Mouse (Mus musculus): Measurements from ENCODE around the gene A930009A15Rik. TPM values are rescaled to one million over a fixed set of nuclear protein-coding genes. Genes with fewer than 3 reads are reported as not detected.

The A930009A15Rik gene
- polyA plus RNA-seq, 1 experiment = 7.1 TPM

GRCm38 (mm10) chr10:115570577-115570976 lies 791 bp downstream of the A930009A15Rik start:
- H3K27ac ChIP-seq (ENCODE audit: control insufficient read depth, insufficient read depth, low read depth, low read length, poor library complexity) = no peak overlapping the region
- no peaks in the 10 kb centered on the region for H3K4me1 ChIP-seq (ENCODE audit: control insufficient read depth, insufficient read depth, low read length)
- 75% methylated on average over 2 of the region's 2 CpGs for WGBS
- TF ChIP-seq CTCF (IDR thresholded peaks at IDR 0.05; ENCODE audit: control insufficient read depth, insufficient read depth, low read length) (no peak), POLR2A (IDR thresholded peaks at IDR 0.05; ENCODE audit: borderline replicate concordance, control insufficient read depth, low read depth, low read length) (no peak)
- H3K4me3 ChIP-seq (replicated peaks; ENCODE audit: control insufficient read depth, low read depth, low read length) = no peak overlapping the region

DNA sequence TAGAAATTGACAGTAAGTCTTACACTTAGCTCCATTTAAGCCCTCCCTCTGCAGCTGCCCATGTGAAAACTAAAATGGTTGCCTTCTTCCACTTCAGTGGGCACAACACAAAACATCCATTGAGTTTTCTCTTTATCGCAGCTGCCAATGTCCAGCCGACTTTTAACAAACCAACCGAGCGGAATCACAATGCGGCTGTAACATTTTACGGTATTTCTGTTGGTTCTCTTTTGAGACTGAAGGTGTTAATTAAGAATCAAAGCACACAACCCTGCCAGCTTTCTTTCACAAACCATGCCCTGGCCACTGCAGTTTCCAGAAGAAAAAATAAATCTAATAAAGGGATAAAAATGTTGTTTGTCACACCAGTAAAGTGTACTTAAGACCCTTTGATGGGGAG lies 1.5 kb downstream of the A930009A15Rik start:
- 91% methylated on average over 6 of the region's 6 CpGs for WGBS
- H3K4me3 ChIP-seq (replicated peaks; ENCODE audit: control insufficient read depth, low read depth, low read length) = no peak overlapping the region
- H3K4me1 ChIP-seq (ENCODE audit: control insufficient read depth, insufficient read depth, low read length) = no peaks in the 10 kb centered on the region
- no peak overlapping the region for H3K27ac ChIP-seq (ENCODE audit: control insufficient read depth, insufficient read depth, low read depth, low read length, poor library complexity)
- TF ChIP-seq POLR2A (IDR thresholded peaks at IDR 0.05; ENCODE audit: borderline replicate concordance, control insufficient read depth, low read depth, low read length) (no peak), CTCF (IDR thresholded peaks at IDR 0.05; ENCODE audit: control insufficient read depth, insufficient read depth, low read length) (no peak)

DNA sequence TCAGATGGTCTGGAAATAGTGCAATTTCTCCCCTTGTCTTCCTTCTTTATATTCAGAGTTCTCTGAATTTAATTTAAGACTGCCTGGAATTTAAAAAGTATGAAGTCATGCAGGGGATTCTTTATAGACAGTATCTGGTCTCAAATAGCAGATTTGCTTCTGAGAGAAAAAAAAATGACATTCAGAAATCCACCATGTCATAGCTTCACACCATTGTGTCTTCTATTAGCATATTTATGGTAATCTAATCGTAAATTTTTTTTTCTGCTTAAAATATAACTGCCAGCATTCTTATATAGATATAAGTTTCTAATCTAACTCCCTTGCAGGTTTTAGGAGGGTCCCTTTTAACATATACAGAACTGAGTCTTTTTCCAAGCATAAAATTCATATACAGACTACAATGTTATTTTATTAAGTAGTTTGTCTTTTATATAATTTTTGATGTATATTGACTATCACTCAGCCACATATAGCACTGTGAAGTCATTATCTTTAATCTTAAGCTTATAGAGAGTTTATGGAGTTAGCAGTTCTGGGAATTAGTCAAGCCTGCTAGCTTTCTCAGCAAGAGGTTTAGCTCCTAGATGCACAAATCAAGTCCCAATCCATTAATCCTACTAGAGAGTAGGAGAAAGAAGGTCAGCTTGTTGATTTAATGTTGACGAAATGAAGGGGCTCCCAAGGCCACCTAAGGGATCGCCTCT lies 2.1 kb downstream of the A930009A15Rik start:
- Histone ChIP-seq H3K4me1 (ENCODE audit: control insufficient read depth, insufficient read depth, low read length) (no peaks in the 10 kb centered on the region), H3K4me3 (replicated peaks; ENCODE audit: control insufficient read depth, low read depth, low read length) (no peak overlapping the region), H3K27ac (ENCODE audit: control insufficient read depth, insufficient read depth, low read depth, low read length, poor library complexity) (no peak overlapping the region)
- TF ChIP-seq CTCF (IDR thresholded peaks at IDR 0.05; ENCODE audit: control insufficient read depth, insufficient read depth, low read length) (no peak), POLR2A (IDR thresholded peaks at IDR 0.05; ENCODE audit: borderline replicate concordance, control insufficient read depth, low read depth, low read length) (no peak)
- WGBS = 76% methylated on average over 3 of the region's 3 CpGs

- Histone ChIP-seq H3K27ac (ENCODE audit: control insufficient read depth, insufficient read depth, low read depth, low read length, poor library complexity) (no peak overlapping the region), H3K4me3 (replicated peaks; ENCODE audit: control insufficient read depth, low read depth, low read length) (no peak overlapping the region), H3K4me1 (ENCODE audit: control insufficient read depth, insufficient read depth, low read length) (no peaks in the 10 kb centered on the region)
- 79% methylated on average over 7 of the region's 7 CpGs for WGBS
- TF ChIP-seq CTCF (IDR thresholded peaks at IDR 0.05; ENCODE audit: control insufficient read depth, insufficient read depth, low read length) (no peak), POLR2A (IDR thresholded peaks at IDR 0.05; ENCODE audit: borderline replicate concordance, control insufficient read depth, low read depth, low read length) (no peak)
These were observed 9.3 kb downstream of the A930009A15Rik start for GRCm38 (mm10) chr10:115579076-115579475.

DNA sequence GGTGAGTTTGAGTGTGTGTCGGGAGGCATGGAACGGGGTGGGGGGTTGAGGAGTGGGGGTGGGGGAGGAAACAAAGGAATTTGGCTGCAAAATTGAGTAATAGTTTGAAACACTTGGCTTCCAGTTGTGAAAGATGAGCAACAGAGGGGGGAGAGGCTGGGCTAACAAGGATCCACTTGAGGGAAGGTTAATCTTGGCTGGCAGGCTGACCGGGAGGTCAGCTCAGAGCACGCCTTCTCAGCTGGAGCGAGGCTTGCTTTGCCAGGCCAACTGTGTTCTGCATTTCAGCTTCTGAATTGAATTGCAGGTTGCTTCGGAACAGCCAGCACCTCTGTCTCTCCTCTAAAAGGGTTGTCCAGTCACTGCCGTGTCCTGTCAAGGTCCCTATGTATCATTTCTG lies 9.7 kb downstream of the A930009A15Rik start:
- TF ChIP-seq POLR2A (IDR thresholded peaks at IDR 0.05; ENCODE audit: borderline replicate concordance, control insufficient read depth, low read depth, low read length) = no peak
- no peak for TF ChIP-seq CTCF (IDR thresholded peaks at IDR 0.05; ENCODE audit: control insufficient read depth, insufficient read depth, low read length)
- Histone ChIP-seq H3K4me3 (replicated peaks; ENCODE audit: control insufficient read depth, low read depth, low read length) (no peak overlapping the region), H3K27ac (ENCODE audit: control insufficient read depth, insufficient read depth, low read depth, low read length, poor library complexity) (no peak overlapping the region), H3K4me1 (ENCODE audit: control insufficient read depth, insufficient read depth, low read length) (no peaks in the 10 kb centered on the region)
- 63% methylated on average over 7 of the region's 7 CpGs for WGBS

DNA sequence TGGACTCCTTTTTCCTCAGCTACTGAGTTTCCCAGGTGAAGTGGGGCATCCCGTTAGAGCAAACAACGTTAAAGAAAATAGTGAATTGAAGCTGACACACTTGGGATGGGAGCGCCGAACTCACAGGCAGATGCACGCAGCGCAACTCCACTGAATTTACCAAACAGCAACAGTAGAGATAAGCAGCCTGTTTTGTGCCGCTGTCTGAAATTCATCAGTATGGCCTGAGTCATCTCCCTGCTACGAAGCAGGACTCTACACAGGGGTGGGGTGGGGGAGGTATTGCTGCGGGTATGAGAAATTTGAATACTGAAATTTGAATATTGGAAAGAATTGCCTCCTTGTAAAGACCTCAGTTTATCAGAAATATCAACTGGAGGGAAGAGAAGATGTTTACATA lies 12.2 kb downstream of the A930009A15Rik start:
- TF ChIP-seq CTCF (IDR thresholded peaks at IDR 0.05; ENCODE audit: control insufficient read depth, insufficient read depth, low read length) = no peak
- no peak for TF ChIP-seq POLR2A (IDR thresholded peaks at IDR 0.05; ENCODE audit: borderline replicate concordance, control insufficient read depth, low read depth, low read length)
- WGBS = 84% methylated on average over 9 of the region's 9 CpGs
- H3K27ac ChIP-seq (ENCODE audit: control insufficient read depth, insufficient read depth, low read depth, low read length, poor library complexity) = no peak overlapping the region
- no peak overlapping the region for H3K4me3 ChIP-seq (replicated peaks; ENCODE audit: control insufficient read depth, low read depth, low read length)
- no peaks in the 10 kb centered on the region for H3K4me1 ChIP-seq (ENCODE audit: control insufficient read depth, insufficient read depth, low read length)

GRCm38 (mm10) chr10:115583071-115583470 lies 13.3 kb downstream of the A930009A15Rik start:
- TF ChIP-seq POLR2A (IDR thresholded peaks at IDR 0.05; ENCODE audit: borderline replicate concordance, control insufficient read depth, low read depth, low read length) (no peak), CTCF (IDR thresholded peaks at IDR 0.05; ENCODE audit: control insufficient read depth, insufficient read depth, low read length) (no peak)
- Histone ChIP-seq H3K27ac (ENCODE audit: control insufficient read depth, insufficient read depth, low read depth, low read length, poor library complexity) (no peak overlapping the region), H3K4me3 (replicated peaks; ENCODE audit: control insufficient read depth, low read depth, low read length) (no peak overlapping the region), H3K4me1 (ENCODE audit: control insufficient read depth, insufficient read depth, low read length) (no peaks in the 10 kb centered on the region)
- 74% methylated on average over 3 of the region's 3 CpGs for WGBS

DNA sequence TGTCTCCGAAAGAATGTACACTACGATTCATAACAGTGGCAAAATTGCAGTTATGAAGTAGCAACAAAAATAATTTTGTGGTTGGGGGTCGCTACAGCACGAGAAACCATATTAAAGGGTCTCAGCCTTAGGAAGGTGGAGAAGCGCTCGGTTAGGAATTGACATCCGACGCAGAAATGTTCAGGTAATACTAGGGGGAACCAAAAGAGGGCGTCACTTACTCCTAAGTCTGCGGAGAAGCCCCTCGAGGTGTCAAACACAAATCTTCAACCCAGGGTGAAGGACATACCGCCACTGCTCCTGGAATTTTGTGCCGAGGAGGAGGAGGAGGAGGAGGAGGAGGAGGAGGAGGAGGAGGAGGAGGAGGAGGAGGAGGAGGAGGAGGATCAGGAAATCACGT lies 14.9 kb downstream of the A930009A15Rik start:
- 37% methylated on average over 14 of the region's 14 CpGs for WGBS
- Histone ChIP-seq H3K4me1 (ENCODE audit: control insufficient read depth, insufficient read depth, low read length) (no peaks in the 10 kb centered on the region), H3K4me3 (replicated peaks; ENCODE audit: control insufficient read depth, low read depth, low read length) (no peak overlapping the region), H3K27ac (ENCODE audit: control insufficient read depth, insufficient read depth, low read depth, low read length, poor library complexity) (no peak overlapping the region)
- TF ChIP-seq POLR2A (IDR thresholded peaks at IDR 0.05; ENCODE audit: borderline replicate concordance, control insufficient read depth, low read depth, low read length) = no peak
- TF ChIP-seq CTCF (IDR thresholded peaks at IDR 0.05; ENCODE audit: control insufficient read depth, insufficient read depth, low read length) = no peak
